Mouse (Mus musculus): Measurements from ENCODE around the gene Gm8229.
"Not testable (repeated sequence)": the region's sequence is repeated elsewhere in the genome, so short reads cannot be mapped to it uniquely, and the experiment has no call there.

Gene Gm8229

DNA sequence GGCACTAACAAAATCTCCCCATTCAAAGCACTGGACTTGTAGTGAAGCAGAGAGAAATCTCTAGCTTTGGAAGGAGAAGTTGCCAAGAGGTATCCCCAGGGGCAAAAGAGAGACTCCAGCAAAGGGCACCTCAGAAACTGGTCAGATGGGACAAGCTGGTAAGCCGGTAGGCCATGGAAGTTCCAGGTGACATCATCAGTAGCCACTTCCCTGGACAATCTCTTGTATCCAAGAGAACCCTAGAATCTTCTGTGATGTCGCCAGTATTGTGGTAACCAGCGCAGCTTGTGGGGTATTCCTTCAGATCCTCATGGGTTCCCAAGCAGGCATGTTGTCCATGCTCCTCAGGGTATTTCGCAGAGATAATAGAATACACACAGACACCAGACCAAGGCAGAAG, at the start of gene Gm8229:
Gm8229 (plus strand) TSS at position 301 of the 400 bp plus-strand sequence.
- DNase-seq (ENCODE audit: low spot score), result not testable (repeated sequence)

DNA sequence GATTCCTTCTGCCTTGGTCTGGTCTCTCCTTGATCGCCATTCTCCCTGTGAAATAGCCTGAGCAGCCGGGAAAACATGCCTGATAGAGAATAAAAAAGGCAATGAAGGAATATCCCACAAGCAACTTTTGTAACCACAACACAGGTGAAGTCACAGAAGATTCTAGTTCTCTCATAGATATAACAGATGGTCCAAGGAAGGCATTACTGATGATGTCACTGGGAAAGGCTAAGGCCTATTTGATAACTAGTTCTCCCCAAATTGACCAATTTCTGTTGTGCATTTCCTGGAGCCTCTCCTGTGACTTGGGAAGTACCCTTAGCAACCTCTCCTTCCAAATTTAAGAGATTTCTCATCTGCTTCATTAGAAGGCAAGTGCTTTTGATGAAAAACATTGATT, 26.7 kb upstream of the Gm8229 start, which contains the start of gene Gm5930:
Gm5930 (minus strand) TSS at position 101 of the 400 bp plus-strand sequence.
- not testable (repeated sequence) for DNase-seq (ENCODE audit: low spot score)

DNA sequence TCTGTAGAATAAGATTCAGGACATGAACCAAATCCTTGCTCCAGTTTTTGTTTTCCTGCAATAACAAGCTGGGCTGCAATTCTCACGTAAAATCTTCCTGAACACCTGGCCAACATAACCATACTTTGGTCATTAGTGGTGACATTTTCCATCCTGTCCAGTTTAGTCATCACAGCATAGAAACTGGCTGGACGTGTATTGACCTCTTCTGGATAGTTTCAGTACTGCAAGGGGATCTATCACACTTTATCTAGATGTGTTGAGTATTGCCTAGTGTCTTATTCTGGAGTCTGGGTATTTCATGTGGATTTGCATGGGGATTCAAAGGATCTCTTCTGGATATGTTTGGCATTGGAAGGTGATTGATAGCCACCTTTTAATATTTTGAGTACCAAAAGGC, 3.7 kb upstream of the Gm8229 start:
- DNase-seq (ENCODE audit: low spot score), result not testable (repeated sequence)

DNA sequence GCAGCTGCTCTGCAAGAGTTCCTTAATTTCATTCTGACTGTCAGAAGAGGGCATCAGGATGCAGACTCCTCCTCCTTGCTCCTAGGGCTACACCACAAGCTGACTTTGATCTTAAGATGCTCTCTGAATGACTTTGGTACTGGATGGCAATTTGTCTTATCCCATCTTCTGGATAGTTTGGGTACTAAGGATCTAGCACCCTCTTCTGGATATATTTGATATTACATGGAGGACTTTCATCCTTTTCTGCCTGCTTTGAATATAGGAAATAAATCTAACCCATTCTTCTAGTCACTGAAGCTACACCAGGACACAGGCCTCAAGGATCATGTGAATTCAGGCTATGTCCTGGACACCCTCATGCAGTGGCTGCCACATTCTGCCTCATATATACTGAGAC, 2.9 kb upstream of the Gm8229 start:
- DNase-seq (ENCODE audit: low spot score), result not testable (repeated sequence)

DNA sequence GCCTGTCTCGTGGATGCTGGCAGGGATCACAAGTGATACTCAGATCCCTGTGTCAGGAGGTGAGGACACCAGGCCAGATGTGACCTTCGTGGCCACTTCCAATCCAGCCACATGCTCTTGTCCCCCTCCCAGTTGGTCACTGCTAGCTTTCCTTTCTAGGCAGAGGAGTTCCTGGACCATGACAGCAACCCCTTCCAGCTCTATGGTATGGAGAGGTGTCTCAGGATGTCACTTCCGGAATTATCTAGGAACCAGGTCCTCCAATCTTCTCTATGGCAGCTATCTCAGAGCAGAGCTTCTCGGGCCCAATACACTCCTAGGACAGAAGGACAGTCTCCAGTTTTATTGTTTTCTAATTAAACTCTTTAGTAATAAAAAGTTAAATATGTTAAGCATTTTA, 19.1 kb downstream of the Gm8229 start:
- DNase-seq (ENCODE audit: low spot score), result not testable (repeated sequence)

DNA sequence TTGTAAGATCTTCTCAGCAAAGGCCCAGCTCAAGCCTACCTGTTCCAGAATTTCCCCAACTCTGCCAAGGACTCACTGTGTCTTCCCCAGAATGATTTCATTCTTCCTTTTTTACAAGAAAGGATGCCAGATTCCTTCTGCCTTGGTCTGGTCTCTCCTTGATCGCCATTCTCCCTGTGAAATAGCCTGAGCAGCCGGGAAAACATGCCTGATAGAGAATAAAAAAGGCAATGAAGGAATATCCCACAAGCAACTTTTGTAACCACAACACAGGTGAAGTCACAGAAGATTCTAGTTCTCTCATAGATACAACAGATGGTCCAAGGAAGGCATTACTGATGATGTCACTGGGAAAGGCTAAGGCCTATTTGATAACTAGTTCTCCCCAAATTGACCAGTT, 45.4 kb downstream of the Gm8229 start, which contains the start of gene Gm3371:
Gm3371 (minus strand) TSS at position 101 of the 400 bp plus-strand sequence.
- not testable (repeated sequence) for DNase-seq (ENCODE audit: low spot score)
